Mouse (Mus musculus) liver, adult 10 weeks (tissue): ENCODE results near the gene Snrpc. TPM values are rescaled to one million over a fixed set of nuclear protein-coding genes. Genes with fewer than 3 reads are reported as not detected.

ENCODE experiments used
- polyA plus RNA-seq: library from polyadenylated mRNA; stranded (reverse); fragments of 350-450 nt; fragmentation: Illumina TruSeq; extraction: RNeasy Lipid Tissue Mini Kit (QIAGEN cat#74804); gene quantifications from one replicate; pipeline ENCODE4 v1.2.3, GENCODE M21; 2014; ENCODE audit warnings: low read depth, low replicate concordance

Gene Snrpc
- 23.3 TPM for polyA plus RNA-seq

GRCm38 (mm10) chr17:27837850-27838249 lies at the start of gene Snrpc:
Snrpc (plus strand) TSS chr17:27838150.

GRCm38 (mm10) chr17:27820568-27821406 lies 17.2 kb upstream of the Snrpc start, which contains the start of gene D17Wsu92e:
D17Wsu92e (minus strand) TSS chr17:27820648.

GRCm38 (mm10) chr17:27856265-27856797 lies 18.4 kb downstream of the Snrpc start, which contains the start of gene Uhrf1bp1:
Uhrf1bp1 (plus strand) TSS chr17:27856441.

Other genes starting within 250 kb of the Snrpc start
- gene Nudt3, start 214.7 kb upstream of the Snrpc start, polyA plus RNA-seq, result 6.3 TPM
- not detected for gene RPS10-NUDT3, start 202.9 kb upstream of the Snrpc start, polyA plus RNA-seq
- gene Rps10, start 201.5 kb upstream of the Snrpc start, polyA plus RNA-seq, result 45.3 TPM
- gene Pacsin1, start 182.6 kb upstream of the Snrpc start, polyA plus RNA-seq, result not detected
- not detected for gene Spdef, start 109.2 kb upstream of the Snrpc start, polyA plus RNA-seq
- gene D17Wsu92e, start 17.5 kb upstream of the Snrpc start, polyA plus RNA-seq, result 95.8 TPM
- gene Uhrf1bp1, start 18.3 kb downstream of the Snrpc start, polyA plus RNA-seq, result 2.6 TPM
- 0.87 TPM for gene Anks1, start 71.2 kb downstream of the Snrpc start, polyA plus RNA-seq
- 11.7 TPM for gene Taf11, start 71.7 kb downstream of the Snrpc start, polyA plus RNA-seq
- gene Tcp11, start 242.5 kb downstream of the Snrpc start, polyA plus RNA-seq, result not detected